Mouse (Mus musculus) intestine, postnatal 0 days (tissue): ENCODE measurements around the gene Dpyd. TPM values are rescaled to one million over a fixed set of nuclear protein-coding genes. Genes with fewer than 3 reads are reported as not detected.
A peak's percentile ranks its signal among the peaks of the same experiment; 100 is the strongest.

ENCODE experiments used
- ATAC-seq: fragments of 200-750 bp; cut with Nextera tagmentation; 2 replicates; pipeline ENCODE4 v1.8.0; 2017; ENCODE audit warnings: mild to moderate bottlenecking, moderate TSS enrichment, moderate library complexity
- H3K27ac ChIP-seq: fragments of 300-500 bp; sonication (generic); 2 replicates; pipeline ENCODE4 v1.5.1; 2014; ENCODE audit warnings: mild to moderate bottlenecking, low read depth, low read length, moderate library complexity
- H3K27me3 ChIP-seq: fragments of 300-500 bp; sonication (generic); replicated peaks from 2 replicates; pipeline ENCODE4 v1.6.1; 2014; ENCODE audit warnings: low read length, mixed read lengths; ENCODE audit not compliant: control insufficient read depth, insufficient read depth
- H3K36me3 ChIP-seq: fragments of 300-500 bp; sonication (generic); 2 replicates; pipeline ENCODE4 v1.6.1; 2014; ENCODE audit warnings: mild to moderate bottlenecking, moderate library complexity; ENCODE audit not compliant: control insufficient read depth, insufficient read depth
- H3K4me1 ChIP-seq: fragments of 300-500 bp; sonication (generic); replicated peaks from 2 replicates; pipeline ENCODE4 v1.6.1; 2014; ENCODE audit warnings: antibody characterized with exemption, low read length, mixed read lengths; ENCODE audit not compliant: control insufficient read depth, insufficient read depth
- H3K4me2 ChIP-seq: fragments of 300-500 bp; sonication (generic); replicated peaks from 2 replicates; pipeline ENCODE4 v1.6.1; 2014; ENCODE audit warnings: low read depth, mild to moderate bottlenecking, moderate library complexity
- H3K4me3 ChIP-seq: fragments of 300-500 bp; sonication (generic); 2 replicates; pipeline ENCODE4 v1.5.1; 2014; ENCODE audit warnings: low read depth, low read length
- H3K9ac ChIP-seq: fragments of 300-500 bp; sonication (generic); 2 replicates; pipeline ENCODE4 v1.6.1; 2014; ENCODE audit warnings: mild to moderate bottlenecking, low read depth, low read length
- H3K9me3 ChIP-seq: fragments of 300-500 bp; sonication (generic); 2 replicates; pipeline ENCODE4 v1.6.1; 2016; ENCODE audit warnings: mixed run types; ENCODE audit not compliant: control insufficient read depth
- CTCF ChIP-seq: sonication (generic); IDR thresholded peaks from 2 replicates; pipeline ENCODE4 v1.5.1; 2016; ENCODE audit warnings: low read depth, mild to moderate bottlenecking, control low read depth, antibody characterized with exemption, moderate library complexity
- WGBS: fragments of 180-500 bp; shearing (Covaris S2); extraction: QIAGEN DNeasy Blood & Tissue Kit; methylation state at CpG from one replicate; pipeline ENCODE4 v1.1.7; 2014; 5-methylcytosine and 5-hydroxymethylcytosine counted together
- polyA plus RNA-seq: library from polyadenylated mRNA; unstranded; fragments of >200 nt; fragmentation: Nextera tagmentation; extraction: Ambion mirVana; gene quantifications from 2 replicates; pipeline ENCODE4 v1.2.1, GENCODE M21; 2015

Gene Dpyd
- polyA plus RNA-seq, 1 experiment from 2014 or later: 39.7 TPM

DNA sequence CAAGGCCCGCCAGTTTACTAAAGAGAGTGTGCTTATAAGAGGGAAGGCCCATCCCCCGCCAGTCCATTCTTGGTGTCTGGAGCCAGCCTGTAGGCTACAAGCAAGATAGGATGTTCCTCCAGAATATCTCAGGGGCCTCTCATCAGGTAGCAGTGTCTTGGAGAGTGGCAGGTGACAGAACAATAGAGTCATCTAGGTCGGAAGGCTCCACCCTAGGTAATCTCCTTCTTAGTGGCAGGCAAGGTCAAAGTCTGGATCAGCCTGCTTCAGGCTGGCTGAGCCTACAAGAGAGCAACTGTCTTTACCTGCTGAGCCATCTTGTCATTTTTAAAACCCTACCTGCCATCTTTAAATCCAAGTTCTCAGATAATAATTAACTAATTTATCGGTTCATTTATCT is 596.7 kb downstream of the Dpyd start:
- no peak overlapping the region for H3K27ac ChIP-seq
- no peaks in the 10 kb centered on the region for H3K9me3 ChIP-seq
- H3K4me3 ChIP-seq: no peak overlapping the region
- no peak overlapping the region for H3K4me2 ChIP-seq
- no peaks in the 10 kb centered on the region for H3K27me3 ChIP-seq
- peak; percentile 90 for ATAC-seq
- WGBS: 57% methylated on average over 4 of the region's 4 CpGs
- no peak overlapping the region for H3K9ac ChIP-seq
- TF ChIP-seq CTCF: no peak
- no peaks in the 10 kb centered on the region for H3K4me1 ChIP-seq
- no peaks in the 10 kb centered on the region for H3K36me3 ChIP-seq

DNA sequence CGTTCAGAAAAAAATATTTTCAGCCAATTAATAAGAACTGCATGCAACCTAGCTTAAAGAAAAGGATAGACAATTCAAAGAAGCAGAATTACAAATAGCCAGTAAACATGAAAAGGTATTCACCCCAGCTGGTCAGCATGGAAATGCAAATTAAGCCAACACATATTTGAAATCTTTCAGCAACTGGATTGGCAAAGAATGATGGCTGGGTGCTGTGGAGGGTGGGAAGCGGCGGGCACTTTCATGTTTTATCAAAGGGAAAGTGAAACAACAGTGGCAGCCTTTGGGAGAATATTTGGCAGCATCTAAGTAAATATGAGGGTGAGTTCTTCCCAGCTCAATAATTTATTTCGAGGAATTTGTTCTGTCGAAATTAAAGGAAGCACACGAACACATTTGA is 603.8 kb downstream of the Dpyd start:
- no peak overlapping the region for H3K9ac ChIP-seq
- no peaks in the 10 kb centered on the region for H3K36me3 ChIP-seq
- no peak for TF ChIP-seq CTCF
- no peak overlapping the region for H3K4me3 ChIP-seq
- no peaks in the 10 kb centered on the region for H3K27me3 ChIP-seq
- no peak overlapping the region for H3K4me2 ChIP-seq
- H3K9me3 ChIP-seq: no peaks in the 10 kb centered on the region
- no peak overlapping the region for H3K27ac ChIP-seq
- no peak for ATAC-seq
- no peaks in the 10 kb centered on the region for H3K4me1 ChIP-seq
- WGBS: 79% methylated on average over 6 of the region's 6 CpGs

DNA sequence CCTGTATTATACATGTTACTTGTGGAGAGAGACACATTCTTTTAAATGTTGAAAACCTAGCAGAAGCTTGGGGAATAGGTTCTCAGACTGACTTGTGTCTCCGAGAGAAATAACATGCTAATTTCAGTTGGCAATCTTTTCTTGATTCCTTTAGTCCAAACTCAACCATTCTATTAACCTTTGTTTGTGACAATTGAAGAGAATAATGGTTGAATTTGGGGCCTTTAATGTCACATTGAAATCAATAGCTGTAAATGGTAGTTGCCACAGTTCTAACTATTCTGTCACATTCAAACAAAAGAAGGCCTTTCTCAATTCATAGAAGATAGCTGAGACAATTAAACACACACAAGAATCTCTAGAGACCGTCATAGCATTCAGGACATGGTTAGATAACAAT is 606.2 kb downstream of the Dpyd start:
- ATAC-seq: no peak
- H3K4me3 ChIP-seq: no peak overlapping the region
- no peaks in the 10 kb centered on the region for H3K9me3 ChIP-seq
- no peak for TF ChIP-seq CTCF
- H3K9ac ChIP-seq: no peak overlapping the region
- H3K4me1 ChIP-seq: no peaks in the 10 kb centered on the region
- H3K4me2 ChIP-seq: no peak overlapping the region
- 64% methylated on average over 2 of the region's 2 CpGs for WGBS
- no peak overlapping the region for H3K27ac ChIP-seq
- no peaks in the 10 kb centered on the region for H3K36me3 ChIP-seq
- H3K27me3 ChIP-seq: no peaks in the 10 kb centered on the region

DNA sequence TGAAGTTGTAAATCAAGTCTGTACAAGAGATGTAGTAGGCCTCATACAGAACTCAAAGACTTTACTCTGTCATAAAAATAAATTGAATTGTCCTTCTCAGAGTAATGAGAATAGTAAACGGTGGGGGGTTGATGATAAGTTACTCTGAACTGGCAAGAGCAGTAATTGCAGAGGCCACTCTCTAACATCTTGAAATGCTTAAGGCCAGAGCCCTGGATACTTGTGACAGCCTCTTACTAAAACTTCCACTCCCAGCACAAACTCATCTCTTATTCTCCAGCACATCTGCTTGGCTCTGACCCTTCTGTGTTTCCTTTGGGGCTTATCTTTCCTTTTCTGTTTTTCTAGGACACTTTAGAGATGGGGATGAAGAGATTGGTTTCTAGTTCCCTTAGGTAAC is 606.7 kb downstream of the Dpyd start:
- Histone ChIP-seq H3K27ac (no peak overlapping the region), H3K27me3 (no peaks in the 10 kb centered on the region), H3K36me3 (no peaks in the 10 kb centered on the region), H3K4me1 (no peaks in the 10 kb centered on the region), H3K4me3 (no peak overlapping the region), H3K9me3 (no peaks in the 10 kb centered on the region), H3K4me2 (no peak overlapping the region), H3K9ac (no peak overlapping the region)
- no peak for TF ChIP-seq CTCF
- 3% methylated on average over 1 of the region's 1 CpGs for WGBS
- ATAC-seq: no peak

DNA sequence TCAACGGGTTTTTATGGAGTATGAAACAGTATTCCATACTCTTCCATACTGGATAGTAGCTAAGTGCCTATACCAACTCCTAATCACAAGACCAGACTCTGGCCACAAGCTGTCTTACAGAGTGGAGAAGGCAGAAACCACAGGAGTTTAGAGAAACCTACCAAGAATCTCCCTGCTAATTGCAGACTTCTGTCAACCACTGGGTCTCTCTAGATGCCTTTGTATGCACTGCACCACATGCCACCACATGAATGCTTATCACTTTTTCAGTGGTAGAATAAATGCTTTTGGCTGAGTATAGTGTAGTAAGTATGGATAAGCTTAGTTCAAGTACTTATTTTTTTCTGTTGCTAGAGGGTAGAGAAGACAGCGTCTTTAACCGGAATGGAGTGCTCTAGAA is 621.3 kb downstream of the Dpyd start:
- Histone ChIP-seq H3K9ac (no peak overlapping the region), H3K4me3 (no peak overlapping the region), H3K27ac (no peak overlapping the region), H3K27me3 (no peaks in the 10 kb centered on the region), H3K4me1 (no peaks in the 10 kb centered on the region), H3K36me3 (no peaks in the 10 kb centered on the region), H3K4me2 (no peak overlapping the region), H3K9me3 (no peaks in the 10 kb centered on the region)
- TF ChIP-seq CTCF: no peak
- no peak for ATAC-seq
- WGBS: 88% methylated on average over 3 of the region's 3 CpGs

DNA sequence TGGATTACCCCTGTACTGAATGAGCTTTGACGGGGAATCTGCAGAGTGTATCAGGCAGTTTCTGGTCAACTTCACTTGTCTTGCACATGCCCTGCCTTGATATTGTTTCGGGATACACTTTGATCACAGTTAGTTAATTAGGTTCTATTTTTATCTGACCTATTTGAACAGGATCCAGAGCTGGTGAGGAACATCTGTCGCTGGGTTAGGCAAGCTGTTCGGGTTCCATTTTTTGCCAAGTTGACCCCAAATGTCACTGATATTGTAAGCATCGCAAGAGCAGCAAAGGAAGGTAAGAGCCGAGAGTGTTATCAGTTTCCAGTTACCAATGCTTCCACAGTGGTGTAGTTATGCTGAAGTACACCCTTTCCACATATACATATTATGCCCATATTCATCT is 632.1 kb downstream of the Dpyd start:
- TF ChIP-seq CTCF: no peak
- no peak overlapping the region for H3K9ac ChIP-seq
- ATAC-seq: no peak
- H3K9me3 ChIP-seq: no peaks in the 10 kb centered on the region
- no peak overlapping the region for H3K27ac ChIP-seq
- no peak overlapping the region for H3K4me3 ChIP-seq
- H3K36me3 ChIP-seq: no peaks in the 10 kb centered on the region
- no peaks in the 10 kb centered on the region for H3K27me3 ChIP-seq
- no peak overlapping the region for H3K4me2 ChIP-seq
- WGBS: 87% methylated on average over 6 of the region's 6 CpGs
- H3K4me1 ChIP-seq: no peaks in the 10 kb centered on the region

DNA sequence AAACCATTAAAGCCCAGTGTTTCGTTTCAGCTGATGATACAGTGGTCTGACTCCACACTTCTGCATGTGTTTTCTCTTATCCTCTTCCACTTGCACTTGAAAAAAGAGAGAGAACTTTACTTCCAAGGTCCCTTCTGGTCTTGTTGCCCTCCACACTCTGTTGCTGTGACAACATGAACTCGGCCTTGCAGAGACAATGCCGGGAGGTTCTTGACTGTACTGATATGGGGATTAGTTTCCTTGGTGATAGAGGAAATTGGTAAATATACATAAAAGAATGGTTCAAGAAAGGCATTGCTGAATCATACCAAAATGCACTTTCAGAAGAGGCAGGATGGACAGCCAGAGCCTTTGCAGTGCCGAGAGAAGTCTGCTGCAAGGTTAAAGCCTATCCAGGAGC is 633.7 kb downstream of the Dpyd start:
- no peak overlapping the region for H3K9ac ChIP-seq
- H3K36me3 ChIP-seq: no peaks in the 10 kb centered on the region
- H3K9me3 ChIP-seq: no peaks in the 10 kb centered on the region
- no peaks in the 10 kb centered on the region for H3K27me3 ChIP-seq
- WGBS: 55% methylated on average over 4 of the region's 4 CpGs
- no peak overlapping the region for H3K4me3 ChIP-seq
- H3K27ac ChIP-seq: no peak overlapping the region
- no peak for ATAC-seq
- H3K4me2 ChIP-seq: no peak overlapping the region
- no peak for TF ChIP-seq CTCF
- H3K4me1 ChIP-seq: no peaks in the 10 kb centered on the region
